Mouse (Mus musculus) hindbrain, embryonic 15.5 days (tissue): Measurements from ENCODE around the gene Gm9964. TPM values are rescaled to one million over a fixed set of nuclear protein-coding genes. Genes with fewer than 3 reads are reported as not detected.
"Not testable (repeated sequence)": the region's sequence is repeated elsewhere in the genome, so short reads cannot be mapped to it uniquely, and the experiment has no call there.

ENCODE experiments used
- ATAC-seq: fragments of 200-750 bp; cut with Nextera tagmentation; 2 replicates; pipeline ENCODE4 v1.8.0; 2017; ENCODE audit warnings: low read depth, moderate number of reproducible peaks, moderate TSS enrichment; ENCODE audit not compliant: low FRiP score
- H3K27ac ChIP-seq: fragments of 300-500 bp; sonication (generic); replicated peaks from 2 replicates; pipeline ENCODE4 v1.5.1; 2015; ENCODE audit warnings: mild to moderate bottlenecking, inconsistent platforms
- H3K27me3 ChIP-seq: fragments of 300-500 bp; sonication (generic); 2 replicates; pipeline ENCODE4 v1.6.1; 2015; ENCODE audit warnings: control low read depth, inconsistent platforms
- H3K36me3 ChIP-seq: fragments of 300-500 bp; sonication (generic); 2 replicates; pipeline ENCODE4 v1.6.1; 2015; ENCODE audit warnings: control low read depth, inconsistent platforms
- H3K4me1 ChIP-seq: fragments of 300-500 bp; sonication (generic); replicated peaks from 2 replicates; pipeline ENCODE4 v1.6.1; 2015; ENCODE audit warnings: control low read depth, inconsistent platforms
- H3K4me2 ChIP-seq: fragments of 300-500 bp; sonication (generic); 2 replicates; pipeline ENCODE4 v1.6.1; 2015; ENCODE audit warnings: moderate library complexity, mild to moderate bottlenecking, inconsistent platforms
- H3K4me3 ChIP-seq: fragments of 300-500 bp; sonication (generic); 2 replicates; pipeline ENCODE4 v1.5.1; 2015; ENCODE audit warnings: mild to moderate bottlenecking, inconsistent platforms
- H3K9ac ChIP-seq: fragments of 300-500 bp; sonication (generic); 2 replicates; pipeline ENCODE4 v1.6.1; 2015; ENCODE audit warnings: inconsistent platforms
- H3K9me3 ChIP-seq: fragments of 300-500 bp; sonication (generic); 2 replicates; pipeline ENCODE4 v1.6.1; 2016; ENCODE audit warnings: control low read depth, inconsistent platforms
- WGBS: fragments of 180-500 bp; shearing (Covaris S2); methylation state at CpG from one replicate; pipeline ENCODE4 v1.1.7; 2015; 5-methylcytosine and 5-hydroxymethylcytosine counted together
- polyA plus RNA-seq: library from polyadenylated mRNA; unstranded; fragments of >200 nt; fragmentation: Nextera tagmentation; extraction: Ambion mirVana; gene quantifications from 2 replicates; pipeline ENCODE4 v1.2.1, GENCODE M21; 2015

The Gm9964 gene
- polyA plus RNA-seq, 1 experiment from 2014 or later, result not detected

DNA sequence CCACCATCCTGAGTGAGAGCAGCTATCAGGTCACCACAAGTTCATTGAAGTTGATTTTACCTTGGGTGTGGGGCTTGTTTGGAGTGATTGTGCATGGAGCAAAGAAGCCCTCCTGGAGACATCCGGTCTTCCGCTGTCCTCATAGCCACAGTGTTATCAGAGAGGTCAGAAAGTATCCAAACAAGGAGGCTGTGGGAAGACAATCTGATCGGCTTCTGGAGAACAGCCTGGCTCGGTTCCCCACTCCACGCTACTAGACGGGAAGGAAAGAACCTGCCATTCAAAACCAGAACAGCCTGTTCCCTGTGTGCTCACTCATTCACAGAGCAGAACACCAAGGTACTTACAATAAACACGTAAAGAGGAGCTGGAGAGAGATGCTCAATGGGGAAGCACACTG, 23.1 kb upstream of the Gm9964 start:
- Histone ChIP-seq H3K4me2 (no peak overlapping the region), H3K9me3 (no peaks in the 10 kb centered on the region), H3K27me3 (no peaks in the 10 kb centered on the region), H3K27ac (no peak overlapping the region), H3K4me3 (no peak overlapping the region), H3K4me1 (0 out of 2 replicates have a peak, but pooled peaks cover 4% of the 10 kb centered on the region), H3K9ac (no peak overlapping the region), H3K36me3 (no peaks in the 10 kb centered on the region)
- 82% methylated on average over 7 of the region's 7 CpGs for WGBS
- no peak for ATAC-seq

DNA sequence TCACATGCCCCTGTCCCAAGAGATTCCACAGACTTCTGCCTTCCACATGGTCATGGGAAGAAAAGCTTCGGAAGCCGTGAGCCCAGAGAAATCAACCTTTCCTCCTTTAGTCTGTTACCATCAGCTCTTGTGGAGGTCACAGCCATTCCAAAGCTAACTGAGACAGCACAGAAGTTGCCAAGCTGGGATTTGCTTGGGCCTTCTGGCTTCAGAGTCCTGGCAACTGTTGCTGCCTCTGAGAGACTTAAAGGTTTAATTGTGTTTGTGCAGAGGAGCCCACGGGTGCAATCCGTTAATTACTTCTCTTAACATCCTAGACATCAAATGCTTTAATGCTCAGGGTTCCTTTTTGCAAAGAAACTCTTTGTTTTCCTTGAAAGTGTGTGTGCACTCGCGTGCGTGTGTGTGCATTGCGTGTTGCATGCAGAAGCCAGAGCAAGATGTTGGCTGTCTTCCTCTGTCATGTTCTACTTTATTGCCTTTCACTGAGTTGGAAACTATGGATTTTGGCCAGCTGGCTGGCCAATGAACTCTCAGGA, 20.2 kb upstream of the Gm9964 start:
- H3K4me1 ChIP-seq, result 0 out of 2 replicates have a peak, but pooled peaks cover 4% of the 10 kb centered on the region
- H3K9ac ChIP-seq, result no peak overlapping the region
- no peaks in the 10 kb centered on the region for H3K27me3 ChIP-seq
- no peaks in the 10 kb centered on the region for H3K9me3 ChIP-seq
- no peak overlapping the region for H3K4me2 ChIP-seq
- ATAC-seq, result no peak
- H3K4me3 ChIP-seq, result no peak overlapping the region
- no peaks in the 10 kb centered on the region for H3K36me3 ChIP-seq
- H3K27ac ChIP-seq, result no peak overlapping the region
- WGBS, result 78% methylated on average over 8 of the region's 8 CpGs

DNA sequence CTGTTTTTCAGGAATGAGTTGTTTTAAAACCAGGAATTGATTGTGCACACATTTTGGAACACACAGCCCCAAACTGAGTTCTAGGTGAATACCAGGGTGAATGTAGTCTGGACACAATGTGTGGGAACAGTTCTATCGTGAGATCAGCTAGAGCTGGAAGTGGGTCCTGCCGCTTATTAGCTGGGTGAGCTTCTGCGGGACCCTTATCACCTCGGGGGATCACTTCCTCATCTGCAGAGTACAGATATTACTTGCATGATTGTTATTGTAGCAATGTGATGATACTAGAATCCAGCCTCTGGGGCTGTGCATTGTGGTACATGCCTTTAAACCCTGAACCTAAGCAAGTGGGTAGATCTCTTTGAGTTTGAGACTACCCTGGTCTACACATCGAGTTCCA, 13.8 kb upstream of the Gm9964 start:
- Histone ChIP-seq H3K4me2 (no peak overlapping the region), H3K4me1 (peaks cover 8% of the 10 kb centered on the region; the same call in 1 of the 2 replicates), H3K9ac (no peak overlapping the region), H3K9me3 (no peaks in the 10 kb centered on the region), H3K4me3 (no peak overlapping the region), H3K36me3 (no peaks in the 10 kb centered on the region), H3K27me3 (no peaks in the 10 kb centered on the region), H3K27ac (no peak overlapping the region)
- ATAC-seq, result no peak
- 85% methylated on average over 5 of the region's 5 CpGs for WGBS

DNA sequence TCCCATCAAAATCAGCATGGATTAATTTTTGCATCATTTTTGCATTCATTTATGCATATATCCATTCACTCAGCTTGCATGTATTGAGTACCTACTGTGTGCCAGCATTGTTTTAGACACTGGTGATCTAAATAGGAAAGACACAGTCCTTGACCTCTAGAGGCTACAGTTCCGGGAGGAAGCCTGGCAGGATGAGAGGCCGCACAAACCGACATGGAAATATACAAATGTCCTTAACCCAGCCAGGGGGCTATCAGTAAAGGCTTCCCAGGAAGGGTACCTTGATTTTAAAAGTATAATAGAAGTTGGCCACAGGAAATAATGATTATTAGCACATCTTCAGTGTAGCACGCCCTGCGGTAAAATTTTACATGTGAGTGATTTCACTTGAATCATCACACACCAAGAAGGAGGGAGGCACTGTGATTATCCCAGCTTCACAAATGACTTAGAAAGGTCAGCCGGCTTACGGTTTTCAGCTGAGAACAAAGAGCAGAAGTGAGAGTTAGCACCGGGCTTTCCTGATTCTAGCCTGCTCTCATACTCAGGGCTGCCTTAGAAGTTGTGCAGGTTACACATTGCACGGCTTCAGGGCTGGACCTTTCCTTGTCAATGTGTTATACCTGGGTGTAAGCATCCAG, 11.0 kb upstream of the Gm9964 start:
- Histone ChIP-seq H3K27me3 (no peaks in the 10 kb centered on the region), H3K9me3 (no peaks in the 10 kb centered on the region), H3K36me3 (no peaks in the 10 kb centered on the region), H3K4me1 (peaks cover 8% of the 10 kb centered on the region; the same call in 1 of the 2 replicates), H3K4me2 (no peak overlapping the region), H3K9ac (no peak overlapping the region), H3K4me3 (no peak overlapping the region), H3K27ac (no peak overlapping the region)
- 36% methylated on average over 9 of the region's 9 CpGs for WGBS
- ATAC-seq, result no peak

DNA sequence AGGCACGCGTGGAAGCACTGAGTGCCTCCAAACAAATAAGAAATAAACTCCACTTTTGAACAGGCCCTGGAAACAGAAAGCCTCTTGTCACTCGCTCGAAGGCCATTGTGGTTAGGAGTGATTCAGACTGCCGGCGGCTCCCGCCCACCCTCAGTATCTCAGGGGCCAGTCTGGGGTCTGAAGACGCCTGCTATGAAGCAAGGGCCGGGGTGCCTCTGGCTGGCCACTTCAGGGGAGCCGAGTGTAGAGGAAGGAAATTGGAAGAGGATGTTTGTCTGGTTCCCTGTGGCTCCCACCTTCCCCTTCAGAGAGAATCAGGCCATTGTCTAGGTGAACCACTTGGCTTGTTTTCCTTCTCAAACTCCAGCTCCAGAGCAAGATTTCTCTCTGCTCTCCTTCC, 10.3 kb upstream of the Gm9964 start:
- H3K36me3 ChIP-seq, result no peaks in the 10 kb centered on the region
- WGBS, result 11% methylated on average over 10 of the region's 10 CpGs
- H3K9ac ChIP-seq, result no peak overlapping the region
- no peak overlapping the region for H3K4me3 ChIP-seq
- peaks cover 8% of the 10 kb centered on the region; the same call in 1 of the 2 replicates for H3K4me1 ChIP-seq
- no peaks in the 10 kb centered on the region for H3K27me3 ChIP-seq
- peak overlapping the region; percentile 50; the same call in 1 of the 2 replicates for H3K27ac ChIP-seq
- no peak for ATAC-seq
- H3K9me3 ChIP-seq, result no peaks in the 10 kb centered on the region
- no peak overlapping the region for H3K4me2 ChIP-seq

DNA sequence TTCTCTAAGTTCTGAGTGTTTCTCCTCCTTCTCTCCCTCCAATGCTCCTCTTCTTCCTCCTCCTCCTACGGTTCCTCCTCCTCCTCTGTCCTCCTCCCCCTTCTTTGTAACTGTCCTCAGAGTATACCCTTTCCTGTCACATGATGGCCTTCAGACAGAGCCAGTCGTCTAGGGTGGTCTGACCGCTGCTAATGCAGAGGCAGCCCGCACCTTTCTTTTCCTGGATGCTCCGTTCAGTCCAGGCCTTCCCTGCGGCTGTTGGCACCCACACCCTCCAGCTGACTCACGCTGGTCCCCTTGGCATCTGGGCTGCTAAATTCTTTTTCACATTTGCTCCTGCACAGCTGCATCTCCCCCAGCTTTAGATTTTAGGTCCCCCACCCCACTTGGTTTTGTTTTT, 9.8 kb upstream of the Gm9964 start:
- Histone ChIP-seq H3K36me3 (no peaks in the 10 kb centered on the region), H3K4me3 (no peak overlapping the region), H3K9me3 (no peaks in the 10 kb centered on the region), H3K9ac (no peak overlapping the region), H3K27ac (peak overlapping the region; percentile 50), H3K27me3 (no peaks in the 10 kb centered on the region), H3K4me1 (peaks cover 8% of the 10 kb centered on the region; the same call in 1 of the 2 replicates), H3K4me2 (no peak overlapping the region)
- WGBS, result 19% methylated on average over 7 of the region's 7 CpGs
- ATAC-seq, result no peak

DNA sequence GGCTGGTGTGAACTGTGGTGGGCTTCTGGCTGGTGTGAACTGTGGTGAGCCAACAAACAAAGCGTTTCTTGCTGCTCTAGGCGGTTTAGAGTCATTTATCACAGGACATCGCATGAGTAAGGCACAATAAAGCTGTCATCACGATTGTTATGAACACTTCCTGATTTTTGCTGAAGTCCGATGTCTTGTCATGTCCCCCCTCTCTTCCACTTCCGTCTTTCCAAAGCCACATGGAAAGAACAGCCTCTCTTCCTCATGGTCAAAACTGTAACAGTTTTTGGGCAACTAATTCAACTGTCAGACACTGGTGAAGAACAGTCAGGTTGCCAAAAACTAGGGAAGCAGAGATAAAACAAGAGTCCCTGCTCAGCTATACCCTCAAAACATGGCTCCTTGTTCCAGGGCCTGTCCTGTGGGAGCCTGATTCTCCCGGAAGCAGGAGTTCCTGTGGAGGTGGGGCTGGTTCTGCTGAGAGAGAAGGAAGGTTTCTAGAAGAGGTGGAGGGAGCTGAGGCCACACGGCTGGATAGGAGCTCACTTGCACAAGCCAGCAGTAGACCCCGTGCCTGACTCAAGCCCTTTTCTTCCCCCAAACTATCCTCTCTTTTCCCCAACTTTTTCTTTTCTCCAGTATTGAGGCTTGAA, 9.1 kb upstream of the Gm9964 start:
- ATAC-seq, result no peak
- Histone ChIP-seq H3K4me2 (no peak overlapping the region), H3K9ac (no peak overlapping the region), H3K4me1 (peaks cover 8% of the 10 kb centered on the region; the same call in 1 of the 2 replicates), H3K4me3 (no peak overlapping the region), H3K36me3 (no peaks in the 10 kb centered on the region), H3K27ac (0 out of 2 replicates have a peak overlapping the region, but pooled peaks have one; percentile 50), H3K9me3 (no peaks in the 10 kb centered on the region), H3K27me3 (no peaks in the 10 kb centered on the region)
- 77% methylated on average over 9 of the region's 9 CpGs for WGBS

DNA sequence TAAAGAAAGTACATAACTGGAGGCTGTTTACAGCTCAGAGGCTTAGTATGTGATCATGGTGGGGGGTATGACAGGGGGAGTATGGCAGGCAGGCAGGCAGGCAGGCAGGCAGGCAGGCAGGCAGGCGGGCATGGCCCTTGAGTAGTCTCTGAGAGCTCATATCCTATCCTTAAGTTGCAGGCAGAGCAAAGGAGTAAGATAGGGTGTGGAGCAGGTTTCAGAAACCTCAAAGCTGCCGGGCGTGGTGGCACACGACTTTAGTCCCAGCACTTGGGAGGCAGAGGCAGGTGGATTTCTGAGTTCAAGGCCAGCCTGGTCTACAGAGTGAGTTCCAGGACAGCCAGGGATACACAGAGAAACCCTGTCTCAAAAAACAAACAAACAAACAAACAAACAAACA, 7.5 kb upstream of the Gm9964 start:
- WGBS, result 87% methylated on average over 4 of the region's 4 CpGs
- not testable (repeated sequence) for H3K9ac ChIP-seq, H3K27ac ChIP-seq, H3K4me2 ChIP-seq, H3K36me3 ChIP-seq, H3K9me3 ChIP-seq, H3K4me3 ChIP-seq, ATAC-seq, H3K4me1 ChIP-seq, H3K27me3 ChIP-seq

DNA sequence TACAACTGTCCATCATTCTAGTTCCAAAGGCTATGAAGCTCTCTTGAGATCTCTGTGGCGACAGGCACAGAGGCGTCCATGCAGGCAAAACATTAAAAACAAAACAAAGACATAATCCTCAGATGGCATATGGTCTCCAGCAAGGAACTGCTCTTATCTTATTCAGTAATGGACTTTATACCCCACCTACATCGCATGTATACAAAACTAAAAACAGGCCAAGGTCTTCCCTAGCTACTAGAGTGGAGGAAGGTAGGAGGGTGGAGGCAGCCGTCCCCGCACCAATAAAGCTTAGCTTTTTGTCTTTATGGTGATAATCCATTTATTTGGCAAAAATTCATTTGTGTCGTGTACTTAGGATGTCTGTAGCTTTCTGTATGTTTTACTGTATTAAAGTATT, 6.4 kb upstream of the Gm9964 start:
- Histone ChIP-seq H3K9me3 (no peaks in the 10 kb centered on the region), H3K4me1 (peaks cover 8% of the 10 kb centered on the region; the same call in 1 of the 2 replicates), H3K4me2 (no peak overlapping the region), H3K27me3 (no peaks in the 10 kb centered on the region), H3K4me3 (no peak overlapping the region), H3K36me3 (no peaks in the 10 kb centered on the region), H3K9ac (no peak overlapping the region), H3K27ac (no peak overlapping the region)
- no peak for ATAC-seq
- 86% methylated on average over 6 of the region's 6 CpGs for WGBS

DNA sequence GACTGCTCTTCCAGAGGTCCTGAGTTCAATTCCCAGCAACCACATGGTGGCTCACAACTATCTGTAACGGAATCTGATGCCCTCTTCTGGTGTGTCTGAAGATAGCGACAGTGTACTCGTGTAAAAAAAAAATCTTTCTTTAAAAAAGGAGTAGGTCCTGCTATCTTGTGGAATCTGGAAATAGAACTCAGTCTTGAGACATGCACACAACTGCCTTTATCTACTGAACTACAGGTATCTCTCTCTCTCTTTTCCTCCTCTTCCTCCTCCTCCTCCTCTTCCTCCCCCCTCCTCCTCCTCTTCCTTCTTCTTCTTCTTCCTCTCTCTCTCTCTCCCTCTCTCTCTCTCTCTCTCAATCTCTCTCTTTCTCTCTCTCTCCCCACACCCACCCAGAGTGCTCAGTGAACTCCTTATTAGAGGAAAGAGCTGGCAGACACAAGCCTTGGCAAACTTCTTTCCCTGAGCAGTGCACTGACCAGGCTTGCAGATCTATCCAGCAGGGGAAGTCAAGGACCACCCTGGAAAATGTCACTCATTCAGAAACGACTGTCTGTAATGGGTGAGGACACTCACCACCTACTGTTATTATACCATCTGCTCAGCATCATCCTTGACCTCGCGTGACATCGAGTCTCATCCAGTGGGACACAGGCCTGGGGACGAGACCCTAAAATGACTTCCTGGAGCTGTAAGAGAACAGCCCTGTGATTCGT, 3.2 kb upstream of the Gm9964 start:
- no peak for ATAC-seq
- Histone ChIP-seq H3K27me3 (no peaks in the 10 kb centered on the region), H3K9me3 (no peaks in the 10 kb centered on the region), H3K36me3 (no peaks in the 10 kb centered on the region), H3K4me1 (no peaks in the 10 kb centered on the region), H3K4me2 (no peak overlapping the region), H3K27ac (no peak overlapping the region), H3K9ac (no peak overlapping the region), H3K4me3 (no peak overlapping the region)
- WGBS, result 83% methylated on average over 9 of the region's 9 CpGs

DNA sequence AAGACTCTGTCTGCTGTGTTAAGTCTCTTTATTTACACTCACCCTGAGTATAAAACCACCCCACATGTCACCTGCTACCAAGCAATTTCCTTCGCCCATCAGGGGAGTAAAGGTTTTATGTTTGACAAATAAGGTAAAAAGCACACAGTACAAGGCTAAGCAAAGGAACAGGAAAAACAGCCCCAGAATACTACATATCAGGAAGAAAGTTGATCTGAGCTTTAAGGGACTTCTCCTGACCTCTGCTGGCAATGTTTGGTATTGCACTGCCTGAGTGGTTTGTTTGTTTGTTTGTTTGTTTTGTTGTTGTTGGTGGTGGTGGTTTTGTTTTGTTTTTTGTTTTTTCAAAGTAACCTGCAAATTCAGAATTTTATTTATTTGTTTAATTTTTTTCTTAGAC, 539 bp downstream of the Gm9964 start:
- H3K36me3 ChIP-seq, result no peaks in the 10 kb centered on the region
- H3K27me3 ChIP-seq, result no peaks in the 10 kb centered on the region
- H3K9me3 ChIP-seq, result no peaks in the 10 kb centered on the region
- 56% methylated on average over 1 of the region's 1 CpGs for WGBS
- peaks cover 5% of the 10 kb centered on the region; the same call in 1 of the 2 replicates for H3K4me1 ChIP-seq
- no peak overlapping the region for H3K4me2 ChIP-seq
- ATAC-seq, result no peak
- no peak overlapping the region for H3K4me3 ChIP-seq
- no peak overlapping the region for H3K27ac ChIP-seq
- no peak overlapping the region for H3K9ac ChIP-seq

DNA sequence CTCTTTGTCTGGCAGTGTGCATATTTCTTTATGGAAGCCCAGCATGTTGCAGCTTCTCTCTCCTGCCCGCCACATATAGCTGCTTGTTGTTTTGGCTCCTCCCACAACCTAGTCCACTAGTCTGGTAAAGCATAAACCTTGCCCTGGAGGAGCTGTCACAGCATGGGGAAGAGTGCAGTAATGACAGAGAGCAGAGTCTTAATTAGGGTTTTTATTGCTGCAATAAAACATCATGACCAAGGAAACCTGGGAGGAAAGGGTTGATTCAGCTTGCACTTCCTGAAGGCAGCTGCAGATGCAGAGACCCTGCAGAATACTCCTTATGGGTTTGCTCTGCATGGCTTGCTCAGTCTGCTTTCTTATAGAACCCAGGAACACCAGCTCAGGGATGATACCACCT, 2.7 kb downstream of the Gm9964 start:
- Histone ChIP-seq H3K4me2 (no peak overlapping the region), H3K27me3 (no peaks in the 10 kb centered on the region), H3K27ac (no peak overlapping the region), H3K9ac (no peak overlapping the region), H3K4me1 (peaks cover 5% of the 10 kb centered on the region; the same call in 1 of the 2 replicates), H3K9me3 (no peaks in the 10 kb centered on the region), H3K4me3 (no peak overlapping the region), H3K36me3 (no peaks in the 10 kb centered on the region)
- ATAC-seq, result no peak
- 22% methylated on average over 1 of the region's 1 CpGs for WGBS
